Mouse (Mus musculus): Measurements from ENCODE around the gene Pcolce.
A peak's percentile ranks its signal among the peaks of the same experiment; 100 is the strongest.

Gene Pcolce

DNA sequence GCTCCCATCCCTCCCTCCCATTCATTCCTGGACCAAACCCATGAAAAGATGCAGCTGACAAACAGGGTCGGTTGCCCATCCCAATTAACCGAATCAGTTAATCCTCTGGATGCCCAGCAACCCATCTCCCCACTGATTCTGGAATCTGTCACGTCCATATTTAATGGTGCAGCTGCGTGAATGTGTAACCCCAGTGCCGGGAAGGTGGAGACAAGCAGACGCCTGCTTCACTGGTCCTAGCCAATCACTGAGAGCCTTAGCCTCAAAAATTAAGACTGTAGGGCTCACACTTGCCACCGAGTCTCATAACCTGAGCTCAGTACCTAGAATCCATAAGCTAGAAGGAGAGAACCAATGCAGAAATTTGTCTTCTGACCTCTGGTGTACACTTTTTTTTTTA lies 17.7 kb downstream of the Pcolce start:
- no peak for DNase-seq (ENCODE audit: low read depth)

DNA sequence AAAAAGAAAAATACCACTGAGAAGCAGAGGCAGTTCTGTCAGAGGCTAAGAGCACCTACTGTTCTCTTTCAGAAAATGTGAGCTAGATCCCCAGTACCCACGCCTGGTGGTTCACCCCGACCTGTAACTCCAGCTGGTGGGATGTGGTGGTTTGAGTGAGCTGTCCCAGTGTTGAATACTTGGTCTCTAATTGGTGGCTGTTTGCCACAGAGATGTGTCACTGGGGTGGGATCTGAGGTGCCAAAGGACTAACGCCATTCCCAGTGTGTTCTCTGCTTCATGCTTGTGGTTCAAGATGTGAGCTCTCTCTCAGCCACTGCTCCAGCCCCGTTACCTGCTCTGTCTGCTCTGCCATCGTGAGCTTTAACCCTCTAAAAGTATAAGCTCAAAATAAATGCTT lies 23.1 kb downstream of the Pcolce start:
- no peak for DNase-seq (ENCODE audit: low read depth)

DNA sequence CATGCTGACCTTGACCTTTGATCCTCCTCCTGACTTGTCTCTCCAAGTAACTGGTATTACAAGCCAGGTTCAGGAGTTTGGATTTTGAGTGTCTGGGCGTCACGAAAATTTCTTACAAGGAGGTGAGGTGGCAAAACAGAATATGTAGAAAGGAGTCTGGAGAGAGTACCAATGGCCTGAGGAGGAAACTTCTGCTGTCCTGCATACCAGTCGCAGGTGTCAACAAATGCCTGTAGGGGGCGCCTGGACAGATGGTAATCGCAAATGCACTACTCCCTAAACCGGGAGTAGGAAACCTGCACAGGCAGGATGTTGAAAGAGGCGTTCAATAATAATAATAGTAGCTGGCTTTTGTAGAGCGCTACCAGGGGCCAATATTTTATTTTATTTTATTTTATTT lies 28.6 kb downstream of the Pcolce start:
- peak; percentile 81 for DNase-seq (ENCODE audit: low read depth)

DNA sequence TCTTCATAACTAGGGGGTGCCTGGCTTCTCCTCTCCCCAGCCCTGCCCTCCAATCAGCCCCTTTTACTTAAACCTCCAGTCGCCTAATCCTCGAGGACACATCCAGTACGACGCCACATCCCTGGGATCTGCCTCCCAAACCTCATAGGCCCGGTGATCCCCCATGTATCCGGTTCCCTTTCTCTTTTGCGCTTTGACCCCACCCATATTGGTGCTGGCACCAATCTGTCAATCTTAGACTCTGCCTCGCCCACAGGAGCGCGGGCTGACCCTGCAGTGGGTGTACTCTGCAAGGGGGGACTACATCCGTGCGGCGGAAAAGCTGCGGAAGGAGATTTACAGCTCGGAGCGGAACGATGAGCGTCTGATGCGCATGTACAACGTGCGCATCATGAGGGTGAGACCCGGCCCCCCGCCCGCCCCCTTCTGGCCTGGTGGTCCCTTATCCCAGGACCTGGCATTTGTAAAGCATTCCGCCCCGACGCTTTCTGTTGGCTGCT lies 29.9 kb downstream of the Pcolce start:
- no peak for DNase-seq (ENCODE audit: low read depth)

DNA sequence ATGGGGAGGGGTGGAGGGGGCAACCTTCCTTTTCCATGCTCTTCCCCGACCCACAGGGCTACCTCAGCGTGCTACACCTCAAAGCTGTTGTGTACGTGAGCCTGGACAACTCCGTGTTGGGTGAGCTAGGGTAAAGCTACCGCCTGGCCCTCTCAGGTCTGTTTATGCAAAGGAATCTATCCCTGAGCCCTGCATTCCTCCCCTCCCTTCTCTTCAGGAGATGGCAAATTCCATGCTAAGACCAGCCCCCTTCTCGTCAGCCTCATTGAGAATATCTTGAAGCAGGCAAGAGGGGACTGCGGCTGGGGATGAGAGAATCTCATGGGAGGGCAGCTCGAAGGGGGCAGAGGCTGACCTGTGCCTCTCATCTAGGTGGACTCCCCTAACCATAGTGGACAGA lies 30.9 kb downstream of the Pcolce start:
- no peak for DNase-seq (ENCODE audit: low read depth)

DNA sequence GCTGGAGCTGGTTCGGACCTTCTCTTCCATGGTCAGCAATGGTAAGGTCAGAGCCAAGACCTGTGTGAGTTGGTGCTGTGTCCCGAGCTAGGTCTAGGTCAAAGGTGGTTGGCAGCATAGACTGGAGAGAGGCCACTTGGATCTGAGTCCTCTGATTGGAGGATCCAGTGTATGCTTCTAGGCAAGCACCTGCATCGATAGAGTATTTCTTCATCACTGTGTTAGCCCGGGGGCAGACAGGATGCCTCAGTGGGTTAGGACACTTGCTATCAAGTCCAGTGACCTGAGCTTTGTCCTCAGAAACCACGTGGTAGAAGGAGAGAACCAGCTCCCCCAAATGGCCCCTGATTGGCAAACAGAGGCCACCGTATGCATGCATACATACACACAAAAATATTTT lies 33.3 kb downstream of the Pcolce start:
- no peak for DNase-seq (ENCODE audit: low read depth)

DNA sequence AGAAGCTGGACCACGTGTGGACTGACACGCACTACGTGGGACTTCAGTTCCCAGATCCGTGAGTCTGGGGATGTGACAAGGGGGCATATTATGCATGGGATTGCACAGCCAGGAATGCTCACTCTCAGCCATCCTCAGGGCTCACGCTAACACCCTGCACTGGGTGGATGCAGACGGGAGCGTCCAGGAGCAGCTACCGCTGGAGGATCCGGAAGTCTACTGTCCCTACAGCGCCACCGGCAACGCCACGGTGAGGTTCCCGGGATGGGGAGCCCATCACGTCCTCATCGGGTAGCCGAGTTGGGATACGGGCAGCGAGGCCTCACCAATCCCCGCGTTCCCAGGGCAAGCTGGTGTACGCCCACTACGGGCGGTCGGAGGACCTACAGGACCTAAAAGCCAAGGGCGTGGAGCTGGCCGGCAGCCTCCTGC lies 39.1 kb downstream of the Pcolce start:
- DNase-seq (ENCODE audit: low read depth), result no peak

DNA sequence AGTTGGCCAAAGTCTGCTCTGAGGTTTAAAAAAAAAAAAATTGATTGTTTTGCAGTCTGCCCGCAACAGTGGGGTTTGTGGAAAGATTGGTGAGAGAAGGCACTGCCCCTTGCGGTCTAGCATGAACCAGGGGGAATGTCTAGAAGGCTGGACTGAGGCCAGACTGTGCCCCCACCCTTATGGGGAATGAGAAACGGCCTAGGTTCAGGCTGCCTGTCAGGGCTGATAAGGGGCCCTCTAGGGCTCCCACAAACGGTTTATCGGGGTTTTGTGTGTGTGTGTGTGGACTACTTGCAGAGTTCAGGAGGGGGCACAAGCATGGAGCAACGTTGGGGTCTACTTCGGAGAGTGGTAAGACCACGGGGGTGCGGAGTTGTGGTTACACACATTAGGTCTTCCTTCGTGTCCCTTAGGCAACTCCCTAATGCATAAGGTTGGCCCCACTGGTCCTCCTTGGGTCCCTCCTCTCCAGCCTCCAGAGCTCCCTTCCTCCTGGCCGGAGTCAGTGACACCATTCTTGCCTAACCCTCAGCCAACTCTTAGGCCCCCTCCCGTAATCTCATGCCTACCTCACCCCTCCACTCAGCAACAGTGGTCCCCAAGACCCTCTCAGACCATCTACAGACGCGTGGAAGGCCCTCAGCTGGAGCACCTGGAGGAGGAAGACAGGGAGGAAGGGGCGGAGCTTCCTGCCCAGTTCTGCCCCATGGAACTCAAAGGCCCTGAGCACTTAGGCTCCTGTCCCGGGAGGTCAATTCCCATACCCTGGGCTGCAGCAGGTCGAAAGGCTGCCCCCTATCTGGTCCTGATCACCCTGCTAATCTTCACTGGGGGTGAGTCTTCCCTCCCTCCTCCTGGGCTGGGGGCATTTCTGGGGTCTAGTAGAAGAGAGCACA lies 42.6 kb downstream of the Pcolce start:
- no peak for DNase-seq (ENCODE audit: low read depth)

DNA sequence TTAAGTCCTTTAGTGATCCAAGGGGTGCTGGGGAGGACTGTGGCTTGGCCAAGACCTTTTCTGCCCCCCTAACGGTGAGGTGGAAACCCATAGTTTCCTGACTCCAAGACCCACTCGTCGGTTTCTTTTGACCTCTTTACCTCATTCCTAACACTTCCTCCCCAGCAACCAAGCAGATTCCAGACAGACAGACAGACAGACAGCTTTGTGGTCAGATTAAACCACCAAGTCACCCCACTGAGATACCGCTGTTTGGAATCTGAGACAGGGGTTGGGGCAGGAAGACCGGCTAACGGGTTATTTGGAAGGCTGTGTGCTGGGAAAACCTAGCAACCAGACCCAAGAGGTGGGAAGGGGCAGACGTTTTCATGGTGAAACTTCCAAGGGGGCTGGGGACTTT lies 43.4 kb downstream of the Pcolce start:
- DNase-seq (ENCODE audit: low read depth), result peak; percentile 25

DNA sequence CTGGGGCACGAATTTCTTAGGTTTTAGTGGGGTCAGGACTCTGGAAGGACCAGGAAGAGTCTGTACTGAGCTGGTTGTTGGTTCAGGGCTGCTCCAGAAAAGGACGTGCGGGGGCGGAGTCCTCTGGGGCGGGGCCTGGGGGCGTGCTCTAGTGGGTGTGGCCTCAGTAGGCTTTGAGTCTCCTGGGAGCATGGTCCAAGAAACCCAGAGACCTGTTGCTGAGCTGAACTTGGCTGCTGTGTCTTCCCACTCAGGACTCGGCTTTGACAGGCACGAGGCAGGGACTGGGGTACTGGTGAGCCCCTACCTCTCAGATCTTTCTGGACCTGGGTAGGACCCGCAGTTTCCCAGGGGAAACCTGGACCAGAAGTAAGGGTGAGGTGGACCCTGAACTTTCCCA lies 43.9 kb downstream of the Pcolce start, which contains the start of gene Tfr2:
Gene Tfr2 (plus strand): TSS at position 176 of the 400 bp plus-strand sequence.
- DNase-seq (ENCODE audit: low read depth), result peak; percentile 68

DNA sequence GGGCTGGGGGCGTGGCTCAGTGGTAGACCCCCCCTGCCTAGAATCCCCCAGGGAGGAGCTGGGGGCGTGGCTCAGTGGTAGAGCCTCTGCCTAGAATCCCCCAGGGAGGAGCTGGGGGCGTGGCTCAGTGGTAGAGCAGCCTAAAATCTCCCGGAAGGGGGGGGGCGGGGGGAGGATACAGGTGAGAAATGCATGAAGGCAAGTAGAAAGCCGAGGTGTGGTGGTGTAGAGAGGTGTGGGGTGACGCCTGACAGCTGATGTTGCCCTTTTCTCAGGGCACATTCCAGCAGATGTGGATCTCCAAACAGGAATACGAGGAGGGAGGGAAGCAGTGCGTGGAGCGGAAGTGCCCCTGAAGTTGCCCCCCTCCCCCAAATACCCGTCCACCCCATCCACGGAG lies 44.6 kb downstream of the Pcolce start:
- DNase-seq (ENCODE audit: low read depth), result no peak

DNA sequence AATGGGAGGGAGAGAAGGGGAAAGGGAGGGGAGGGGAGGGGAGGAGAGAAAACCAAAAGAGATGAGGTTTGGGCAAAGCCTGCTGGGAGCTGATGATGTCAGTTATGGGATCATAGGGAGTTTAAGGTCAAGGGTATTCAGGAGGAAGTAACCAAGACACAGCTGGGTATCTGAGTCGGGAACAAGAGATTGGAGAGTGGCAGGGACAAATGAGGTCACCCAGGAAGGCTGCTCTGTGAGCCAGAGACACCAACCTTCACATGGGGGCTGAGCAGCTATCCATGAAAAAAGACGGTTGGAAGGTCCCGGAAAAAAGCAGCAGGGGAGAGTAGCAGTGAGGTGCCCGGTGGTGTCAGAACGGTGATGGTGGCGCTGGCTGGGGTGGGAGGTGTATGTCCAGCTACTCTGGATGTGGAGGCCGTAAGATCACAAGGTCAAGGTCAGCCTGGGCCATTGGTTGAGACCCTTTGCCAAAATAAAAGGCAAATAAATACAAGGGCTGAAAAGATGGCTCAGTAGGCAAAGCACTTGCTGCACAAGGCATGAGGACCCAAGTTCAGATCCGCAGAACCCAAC lies 45.3 kb downstream of the Pcolce start:
- no peak for DNase-seq (ENCODE audit: low read depth)

DNA sequence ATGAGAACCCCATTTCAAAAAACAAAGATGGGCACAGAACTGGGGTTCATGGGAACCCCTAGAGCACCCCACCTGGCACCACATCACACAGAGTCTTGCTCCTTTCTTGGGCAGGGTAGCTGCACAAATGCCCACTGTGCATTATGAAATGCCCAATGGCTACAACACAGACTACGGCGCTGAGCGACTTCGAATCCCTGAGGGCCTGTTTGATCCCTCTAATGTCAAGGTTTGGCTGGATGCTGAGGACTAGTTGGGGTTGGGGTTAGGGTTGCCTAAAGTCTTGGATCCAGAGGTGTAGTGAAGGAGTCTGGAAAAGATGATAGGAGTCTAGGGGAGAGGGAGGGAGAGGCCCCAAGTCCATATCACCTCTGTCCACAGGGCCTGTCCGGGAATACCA lies 47.2 kb downstream of the Pcolce start:
- no peak for DNase-seq (ENCODE audit: low read depth)

DNA sequence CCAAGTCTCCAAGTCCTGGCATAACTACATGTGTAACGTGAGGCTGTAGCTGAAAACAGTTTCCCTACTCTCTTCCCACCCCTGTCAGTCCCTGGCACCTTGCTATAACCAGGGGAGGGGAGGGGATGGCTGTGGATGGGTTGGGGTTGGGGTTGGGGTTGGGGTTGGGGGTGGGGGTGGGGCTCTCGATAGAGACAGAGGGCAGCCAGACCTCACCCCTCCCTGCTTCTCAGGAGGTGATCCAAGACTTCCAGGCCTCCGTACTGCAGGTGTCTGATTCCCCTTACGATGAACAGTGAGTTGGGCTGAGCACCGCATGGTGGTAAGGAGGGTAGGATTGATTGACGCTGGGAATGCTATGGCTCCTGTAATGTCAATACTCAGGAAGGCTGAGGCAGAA lies 47.8 kb downstream of the Pcolce start:
- no peak for DNase-seq (ENCODE audit: low read depth)

DNA sequence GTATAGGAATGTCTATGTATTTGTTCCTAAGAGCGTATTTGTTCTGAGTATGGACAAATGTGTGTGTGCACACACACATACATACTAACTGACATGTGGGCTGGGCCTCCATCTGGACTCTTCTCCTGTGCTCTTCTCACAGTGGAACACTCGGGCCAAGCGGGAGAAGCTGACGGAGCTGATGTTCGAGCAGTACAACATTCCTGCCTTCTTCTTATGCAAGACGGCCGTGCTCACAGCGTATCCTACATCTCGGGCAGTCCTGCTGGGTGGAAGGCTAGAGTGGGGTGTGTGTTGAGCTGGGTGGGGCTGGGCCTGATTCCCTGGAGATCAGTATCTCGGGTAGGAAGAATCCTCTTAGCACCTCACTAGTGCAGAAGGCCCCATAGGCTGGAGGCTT lies 50.6 kb downstream of the Pcolce start:
- DNase-seq (ENCODE audit: low read depth), result no peak

DNA sequence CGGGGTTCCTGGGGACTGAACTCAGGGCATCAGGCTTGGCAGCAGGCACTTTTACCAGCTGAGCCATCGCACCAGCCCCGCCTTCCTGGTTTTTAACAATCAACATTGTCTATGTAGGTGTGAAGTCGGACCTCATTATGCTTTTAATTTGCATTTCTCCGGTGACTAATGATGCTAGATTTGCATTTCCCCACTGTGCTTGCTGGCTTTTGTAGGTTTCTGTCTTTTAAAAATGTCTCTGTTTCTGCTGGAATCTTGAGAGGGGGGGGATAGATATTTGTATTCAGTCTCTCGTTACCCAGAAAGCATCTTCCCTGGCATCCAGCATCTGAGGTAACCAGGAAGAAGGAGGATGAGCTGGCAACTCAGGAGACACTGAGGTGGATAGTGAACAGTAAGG lies 52.0 kb downstream of the Pcolce start:
- DNase-seq (ENCODE audit: low read depth), result no peak

All from naive thymus-derived CD4-positive, alpha-beta T cell, adult 2 months (primary cell).